Mouse (Mus musculus) left cerebral cortex, postnatal 14 days (tissue): ENCODE results near the gene Itgb1bp2. TPM values are rescaled to one million over a fixed set of nuclear protein-coding genes. Genes with fewer than 3 reads are reported as not detected.

ENCODE experiments used
- total RNA-seq, 2 experiments: library from RNA; stranded (reverse); gene quantifications; 2 replicates each; pipeline ENCODE4 v1.2.3; 2021

The Itgb1bp2 gene
- total RNA-seq, 2 experiments from 2014 or later, result 0.90 to 0.91 TPM

Other genes starting within 250 kb of the Itgb1bp2 start
- gene Snx12, start 226.5 kb upstream of the Itgb1bp2 start, total RNA-seq, result 10 to 100 TPM; 61.7 to 73.7 TPM
- 10 to 100 TPM; 13.6 to 15.4 TPM for gene Foxo4, start 194.6 kb upstream of the Itgb1bp2 start, total RNA-seq
- not detected for gene Gm614, start 185.1 kb upstream of the Itgb1bp2 start, total RNA-seq
- gene Il2rg, start 180.8 kb upstream of the Itgb1bp2 start, total RNA-seq, result 1 to 10 TPM; 3.0 to 3.1 TPM
- not detected for gene Gm20489, start 180.1 kb upstream of the Itgb1bp2 start, total RNA-seq
- gene Med12, start 175.1 kb upstream of the Itgb1bp2 start, total RNA-seq, result 10 to 100 TPM; 21.1 to 22.7 TPM
- 100 to 1,000 TPM; 220 to 223 TPM for gene Nlgn3, start 149.9 kb upstream of the Itgb1bp2 start, total RNA-seq
- 1 to 10 TPM; 1.3 to 4.7 TPM for gene Gjb1, start 72.7 kb upstream of the Itgb1bp2 start, total RNA-seq
- gene Zmym3, start 28.2 kb upstream of the Itgb1bp2 start, total RNA-seq, result 100 to 1,000 TPM; 138 to 143 TPM
- 100 to 1,000 TPM; 130 to 140 TPM for gene Nono, start 19.8 kb upstream of the Itgb1bp2 start, total RNA-seq
- gene Taf1, start 83.6 kb downstream of the Itgb1bp2 start, total RNA-seq, result 10 to 100 TPM; 48.8 to 49.8 TPM
- 100 to 1,000 TPM; 183 to 190 TPM for gene Ogt, start 191.0 kb downstream of the Itgb1bp2 start, total RNA-seq